Mouse (Mus musculus): ENCODE data around the gene Ubn1. TPM values are rescaled to one million over a fixed set of nuclear protein-coding genes. Genes with fewer than 3 reads are reported as not detected.

Gene Ubn1
- polyA plus RNA-seq, 1 experiment = 28.1 TPM

DNA sequence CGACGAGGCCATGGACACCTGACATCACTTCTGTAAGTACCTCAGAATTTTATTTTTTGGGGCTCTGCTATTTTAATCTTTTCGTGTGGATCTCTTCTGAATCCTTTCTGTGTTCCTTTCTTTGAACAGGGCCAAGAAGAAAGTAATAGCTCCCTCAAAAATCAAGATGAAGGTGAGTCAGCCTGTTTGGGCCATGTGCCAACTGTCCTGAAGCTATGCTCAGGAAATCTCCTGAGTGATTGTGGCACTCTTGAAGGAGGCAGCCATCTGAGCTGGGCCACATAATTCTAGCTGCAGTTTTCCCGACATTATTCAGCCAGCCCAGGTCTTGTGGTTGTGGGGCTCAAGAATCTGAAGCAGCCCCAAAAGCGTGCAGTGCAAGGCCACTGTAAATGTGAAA, 24.5 kb downstream of the Ubn1 start:
- peak; percentile 39 to 44 for DNase-seq
- no peak for TF ChIP-seq CTCF (IDR thresholded peaks at IDR 0.05; ENCODE audit: borderline replicate concordance, insufficient read depth, low read depth, low read length)
- TF ChIP-seq POLR2A (IDR thresholded peaks at IDR 0.05; ENCODE audit: borderline replicate concordance, insufficient read depth, low read length) = no peak
- Histone ChIP-seq H3K4me3 (replicated peaks; ENCODE audit: insufficient read depth, low read depth, low read length) (no peak overlapping the region), H3K4me1 (ENCODE audit: control insufficient read depth, insufficient read depth, low read length) (peaks cover 4% of the 10 kb centered on the region), H3K27ac (ENCODE audit: insufficient read depth, low read length) (no peak overlapping the region), H3K27me3 (ENCODE audit: control insufficient read depth, insufficient read depth, low read length) (no peaks in the 10 kb centered on the region)
- WGBS = 85% methylated on average over 5 of the region's 5 CpGs

DNA sequence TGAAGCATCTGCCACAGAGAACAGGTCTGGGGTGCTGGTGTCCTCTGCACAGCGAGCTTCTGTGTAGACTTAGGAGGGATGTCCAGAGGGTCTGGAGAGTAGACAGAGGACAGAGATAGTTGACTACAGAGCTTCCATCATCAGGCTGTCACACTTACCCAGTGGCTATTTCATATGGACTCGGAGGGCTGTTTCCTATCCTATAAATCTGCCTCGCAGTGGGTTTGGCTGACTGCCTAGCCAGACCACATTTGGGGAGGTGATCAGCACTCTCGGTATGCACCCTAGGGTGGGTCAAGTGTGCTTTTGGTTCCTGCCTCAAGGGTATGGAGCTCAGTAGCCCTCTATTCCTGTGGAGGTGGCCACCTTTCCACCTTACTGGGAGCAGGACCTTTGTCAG, 35.3 kb downstream of the Ubn1 start:
- Histone ChIP-seq H3K27ac (ENCODE audit: insufficient read depth, low read length) (no peak overlapping the region), H3K4me3 (replicated peaks; ENCODE audit: insufficient read depth, low read depth, low read length) (no peak overlapping the region), H3K4me1 (ENCODE audit: control insufficient read depth, insufficient read depth, low read length) (no peaks in the 10 kb centered on the region; the same call in 1 of the 2 replicates), H3K27me3 (ENCODE audit: control insufficient read depth, insufficient read depth, low read length) (no peaks in the 10 kb centered on the region)
- TF ChIP-seq CTCF (IDR thresholded peaks at IDR 0.05; ENCODE audit: borderline replicate concordance, insufficient read depth, low read depth, low read length) (no peak), POLR2A (IDR thresholded peaks at IDR 0.05; ENCODE audit: borderline replicate concordance, insufficient read depth, low read length) (no peak)
- no peak for DNase-seq
- 74% methylated on average over 4 of the region's 4 CpGs for WGBS

DNA sequence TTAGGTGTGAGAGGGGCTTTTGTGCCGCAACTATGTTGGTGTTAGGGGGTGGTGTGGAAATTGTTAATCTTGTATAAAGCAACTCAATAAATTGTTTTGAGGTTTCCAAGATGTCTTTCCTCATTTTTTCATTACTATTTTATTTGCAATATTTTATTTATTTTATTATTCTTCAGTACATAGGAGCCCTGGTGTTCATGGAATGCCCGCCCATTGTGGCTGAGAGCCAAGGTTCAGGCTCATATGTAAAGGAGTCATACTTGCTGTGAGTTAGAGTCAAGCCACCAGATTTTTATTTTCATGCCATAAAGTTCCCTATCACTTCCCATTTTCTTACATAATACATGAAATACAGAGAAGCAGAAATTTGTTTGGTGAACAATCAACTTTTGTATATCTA, 36.3 kb downstream of the Ubn1 start:
- TF ChIP-seq POLR2A (IDR thresholded peaks at IDR 0.05; ENCODE audit: borderline replicate concordance, insufficient read depth, low read length) = no peak
- TF ChIP-seq CTCF (IDR thresholded peaks at IDR 0.05; ENCODE audit: borderline replicate concordance, insufficient read depth, low read depth, low read length) = no peak
- WGBS = 96% methylated on average over 2 of the region's 2 CpGs
- no peak for DNase-seq

DNA sequence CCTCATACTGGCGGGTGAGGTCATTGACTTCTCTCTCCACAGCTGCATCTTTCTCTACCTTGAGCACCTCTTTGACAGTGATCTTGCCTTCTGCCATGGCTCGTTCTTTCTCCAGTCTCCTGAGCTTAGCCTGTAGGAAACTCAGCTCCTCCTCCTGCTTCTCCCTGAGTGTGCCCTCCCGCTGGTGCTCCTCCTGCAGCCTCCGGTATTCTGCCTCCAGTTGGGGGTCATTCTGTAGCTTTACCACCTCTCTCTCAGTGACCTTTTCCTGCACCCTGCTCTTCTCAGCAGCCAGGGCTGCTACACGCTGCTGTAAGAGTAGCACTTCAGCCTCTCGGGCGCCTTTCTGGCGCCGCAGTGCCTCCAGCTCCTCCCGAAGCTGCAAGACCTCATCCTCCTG, 39.2 kb downstream of the Ubn1 start:
- DNase-seq = no peak
- Histone ChIP-seq H3K4me3 (replicated peaks; ENCODE audit: insufficient read depth, low read depth, low read length) (no peak overlapping the region), H3K27me3 (ENCODE audit: control insufficient read depth, insufficient read depth, low read length) (no peaks in the 10 kb centered on the region), H3K27ac (ENCODE audit: insufficient read depth, low read length) (no peak overlapping the region), H3K4me1 (ENCODE audit: control insufficient read depth, insufficient read depth, low read length) (no peaks in the 10 kb centered on the region)
- TF ChIP-seq POLR2A (IDR thresholded peaks at IDR 0.05; ENCODE audit: borderline replicate concordance, insufficient read depth, low read length) = no peak
- TF ChIP-seq CTCF (IDR thresholded peaks at IDR 0.05; ENCODE audit: borderline replicate concordance, insufficient read depth, low read depth, low read length) = no peak
- 73% methylated on average over 10 of the region's 10 CpGs for WGBS

More for the DNA sequence above, 36.3 kb downstream of the Ubn1 start:
- Histone ChIP-seq H3K4me3 (replicated peaks; ENCODE audit: insufficient read depth, low read depth, low read length) (no peak overlapping the region), H3K27ac (ENCODE audit: insufficient read depth, low read length) (no peak overlapping the region), H3K27me3 (ENCODE audit: control insufficient read depth, insufficient read depth, low read length) (no peaks in the 10 kb centered on the region), H3K4me1 (ENCODE audit: control insufficient read depth, insufficient read depth, low read length) (no peaks in the 10 kb centered on the region; the same call in 1 of the 2 replicates)

DNA sequence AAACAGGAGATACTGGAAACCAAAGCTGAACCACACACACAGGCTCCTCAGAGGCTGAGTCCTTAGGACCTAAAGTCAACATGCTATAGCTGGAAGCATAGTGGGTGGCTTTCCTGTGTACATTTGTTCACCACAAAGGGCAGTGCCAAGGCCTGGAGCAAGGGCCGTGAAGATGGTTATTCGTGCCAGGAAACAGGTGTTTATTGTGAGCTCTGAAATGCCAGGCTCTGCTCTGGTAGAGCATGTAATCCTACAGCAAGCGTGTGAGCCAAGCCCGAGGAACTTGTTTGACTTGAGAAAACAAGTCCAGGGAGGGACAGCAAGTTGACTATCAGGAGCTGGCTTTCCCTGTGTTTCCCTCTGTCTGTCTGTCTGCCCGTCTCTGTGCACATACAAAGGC, 43.4 kb downstream of the Ubn1 start:
- no peak overlapping the region for H3K27ac ChIP-seq (ENCODE audit: insufficient read depth, low read length)
- H3K4me3 ChIP-seq (replicated peaks; ENCODE audit: insufficient read depth, low read depth, low read length) = no peak overlapping the region
- no peak for DNase-seq
- 35% methylated on average over 5 of the region's 5 CpGs for WGBS
- H3K4me1 ChIP-seq (ENCODE audit: control insufficient read depth, insufficient read depth, low read length) = no peaks in the 10 kb centered on the region
- no peaks in the 10 kb centered on the region for H3K27me3 ChIP-seq (ENCODE audit: control insufficient read depth, insufficient read depth, low read length)
- TF ChIP-seq CTCF (IDR thresholded peaks at IDR 0.05; ENCODE audit: borderline replicate concordance, insufficient read depth, low read depth, low read length) = no peak
- TF ChIP-seq POLR2A (IDR thresholded peaks at IDR 0.05; ENCODE audit: borderline replicate concordance, insufficient read depth, low read length) = no peak

DNA sequence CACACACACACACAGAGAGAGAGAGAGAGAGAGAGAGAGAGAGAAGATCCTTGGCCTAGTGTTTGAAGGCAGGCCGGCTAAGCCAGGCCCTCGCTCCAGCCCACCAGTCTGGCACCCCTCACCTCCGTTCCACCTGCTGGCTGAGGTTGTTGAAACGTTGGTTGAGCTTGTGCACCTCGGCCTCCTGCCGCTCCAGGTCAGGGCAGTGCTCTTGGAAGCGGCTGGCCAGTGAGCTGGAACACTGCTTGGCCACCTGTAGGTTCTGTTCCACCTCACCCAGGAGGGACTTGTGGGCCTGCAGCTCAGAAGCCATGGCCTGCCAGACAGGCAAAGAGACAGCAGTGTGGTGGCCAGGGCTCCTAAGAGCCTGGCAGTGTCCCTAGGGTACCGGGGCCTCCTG, 46.6 kb downstream of the Ubn1 start:
- Histone ChIP-seq H3K4me3 (replicated peaks; ENCODE audit: insufficient read depth, low read depth, low read length) (no peak overlapping the region), H3K4me1 (ENCODE audit: control insufficient read depth, insufficient read depth, low read length) (peaks cover 14% of the 10 kb centered on the region), H3K27me3 (ENCODE audit: control insufficient read depth, insufficient read depth, low read length) (no peaks in the 10 kb centered on the region), H3K27ac (ENCODE audit: insufficient read depth, low read length) (no peak overlapping the region)
- WGBS = 90% methylated on average over 8 of the region's 8 CpGs
- TF ChIP-seq CTCF (IDR thresholded peaks at IDR 0.05; ENCODE audit: borderline replicate concordance, insufficient read depth, low read depth, low read length) = no peak
- TF ChIP-seq POLR2A (IDR thresholded peaks at IDR 0.05; ENCODE audit: borderline replicate concordance, insufficient read depth, low read length) = no peak
- no peak for DNase-seq

DNA sequence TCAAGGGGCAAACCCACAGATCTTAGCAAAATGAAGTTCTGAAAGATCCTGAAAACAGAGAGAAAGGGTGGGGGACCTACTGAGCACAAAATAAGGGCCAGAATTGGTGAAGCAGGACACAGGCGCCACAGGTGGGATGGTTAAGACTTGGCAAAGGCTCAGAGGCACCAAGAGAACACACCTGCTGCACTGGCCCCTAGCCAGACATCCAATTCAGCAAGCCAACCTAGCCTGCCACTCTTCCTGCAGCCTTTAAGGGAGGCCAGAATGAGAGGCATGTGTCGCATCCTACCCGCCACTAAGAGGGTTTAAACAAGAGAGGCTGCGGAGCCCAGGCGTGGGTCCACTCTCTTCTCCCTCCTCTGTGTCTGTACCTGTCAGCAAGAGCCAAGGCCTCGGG, 51.1 kb downstream of the Ubn1 start:
- no peak overlapping the region for H3K27ac ChIP-seq (ENCODE audit: insufficient read depth, low read length)
- peaks cover 23% of the 10 kb centered on the region for H3K4me1 ChIP-seq (ENCODE audit: control insufficient read depth, insufficient read depth, low read length)
- TF ChIP-seq POLR2A (IDR thresholded peaks at IDR 0.05; ENCODE audit: borderline replicate concordance, insufficient read depth, low read length) (no peak), CTCF (IDR thresholded peaks at IDR 0.05; ENCODE audit: borderline replicate concordance, insufficient read depth, low read depth, low read length) (no peak)
- WGBS = 13% methylated on average over 6 of the region's 6 CpGs
- H3K4me3 ChIP-seq (replicated peaks; ENCODE audit: insufficient read depth, low read depth, low read length) = no peak overlapping the region
- DNase-seq = peak; percentile 85 to 89
- H3K27me3 ChIP-seq (ENCODE audit: control insufficient read depth, insufficient read depth, low read length) = no peaks in the 10 kb centered on the region

DNA sequence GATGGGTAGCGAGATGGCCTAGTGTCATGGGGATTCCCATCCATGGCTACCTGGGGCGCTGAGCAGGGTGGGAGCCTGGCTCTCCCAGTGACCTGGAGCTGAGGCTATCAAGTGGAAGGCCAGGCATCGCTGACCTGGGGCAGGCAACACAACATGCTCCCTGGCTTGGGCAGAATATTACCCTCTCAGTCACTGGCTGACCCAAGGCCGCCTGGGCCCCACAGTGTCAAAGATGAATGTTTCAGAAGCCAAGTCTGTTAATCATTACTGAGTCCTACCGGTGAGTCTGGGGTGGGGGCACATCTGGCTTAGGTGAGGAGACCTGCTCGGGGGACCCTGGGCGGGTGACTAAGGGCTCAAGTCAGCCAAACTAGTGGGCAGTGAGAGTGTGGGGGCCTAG, 60.0 kb downstream of the Ubn1 start:
- 94% methylated on average over 7 of the region's 7 CpGs for WGBS
- TF ChIP-seq POLR2A (IDR thresholded peaks at IDR 0.05; ENCODE audit: borderline replicate concordance, insufficient read depth, low read length) = no peak
- no peak for TF ChIP-seq CTCF (IDR thresholded peaks at IDR 0.05; ENCODE audit: borderline replicate concordance, insufficient read depth, low read depth, low read length)
- Histone ChIP-seq H3K27ac (ENCODE audit: insufficient read depth, low read length) (no peak overlapping the region), H3K4me3 (replicated peaks; ENCODE audit: insufficient read depth, low read depth, low read length) (no peak overlapping the region), H3K27me3 (ENCODE audit: control insufficient read depth, insufficient read depth, low read length) (no peaks in the 10 kb centered on the region), H3K4me1 (ENCODE audit: control insufficient read depth, insufficient read depth, low read length) (peaks cover 5% of the 10 kb centered on the region)
- DNase-seq = no peak

All from cerebellum, adult 2 months (tissue).